Mouse (Mus musculus): ENCODE data around the gene Olfr1349.
"Not testable (repeated sequence)": the region's sequence is repeated elsewhere in the genome, so short reads cannot be mapped to it uniquely, and the experiment has no call there.

Olfr1349 gene

DNA sequence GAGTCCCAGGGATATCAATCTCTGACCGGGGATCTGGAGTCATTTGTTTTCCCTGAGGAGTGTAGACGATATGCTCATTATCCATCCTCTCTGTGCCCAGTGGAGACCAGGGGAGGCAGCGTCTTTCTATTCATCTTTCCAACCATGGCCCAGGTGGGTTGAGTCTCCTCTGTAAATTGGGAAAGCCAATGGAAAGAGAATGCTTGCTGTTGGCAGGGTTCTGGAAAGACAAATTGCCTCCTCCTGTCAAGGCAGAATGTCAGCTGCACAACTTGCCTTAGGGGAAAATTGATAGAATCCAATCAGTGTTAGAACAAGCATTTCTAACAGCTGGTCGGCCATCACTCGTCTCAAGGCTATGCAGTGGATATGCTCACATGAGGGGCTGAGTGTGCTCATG lies at the start of gene Olfr1349:
Gene Olfr1349, minus strand, starts transcription at position 101 of the 400 bp plus-strand sequence.
- no peak for DNase-seq

DNA sequence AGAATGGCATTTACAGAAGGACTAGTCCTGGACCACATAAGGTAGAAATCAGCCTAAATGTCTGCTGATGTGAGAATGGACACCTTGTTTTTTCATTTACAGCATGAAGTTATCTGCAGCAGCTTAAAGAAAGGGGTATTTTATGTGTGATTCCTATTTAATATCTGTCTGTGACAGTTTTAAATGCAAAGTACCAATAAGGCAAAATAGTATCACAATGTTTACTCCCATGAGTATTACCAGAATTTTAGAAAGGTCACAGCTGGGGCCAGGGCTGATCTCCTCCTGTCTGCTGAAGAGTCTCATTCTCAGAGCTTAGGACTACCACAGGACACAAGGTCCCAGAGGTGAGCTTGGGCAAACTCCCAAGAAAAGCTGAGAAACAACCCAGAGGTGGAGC lies 41.8 kb upstream of the Olfr1349 start, which contains the start of gene Olfr1350:
Gene Olfr1350, plus strand, starts transcription at position 301 of the 400 bp plus-strand sequence.
- no peak for DNase-seq

DNA sequence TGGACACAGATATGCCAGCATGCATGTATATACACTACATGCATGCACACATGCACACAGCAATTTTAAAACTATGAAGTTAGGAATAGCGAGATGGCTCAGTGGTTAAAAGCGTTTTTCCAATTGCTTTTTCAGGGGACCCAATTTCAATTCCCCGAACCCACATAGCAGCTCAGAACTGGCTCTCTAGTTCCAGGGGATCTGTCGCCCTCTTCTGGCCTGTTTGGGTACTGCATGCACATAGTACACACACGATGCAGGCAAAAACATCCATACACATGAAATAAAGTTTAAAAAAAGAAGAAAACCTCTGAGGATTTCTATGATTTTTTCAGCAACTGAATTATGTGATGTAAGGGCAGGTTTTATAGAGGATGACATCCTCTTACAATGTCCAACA lies 3.4 kb upstream of the Olfr1349 start:
- peak; percentile 25 for DNase-seq

DNA sequence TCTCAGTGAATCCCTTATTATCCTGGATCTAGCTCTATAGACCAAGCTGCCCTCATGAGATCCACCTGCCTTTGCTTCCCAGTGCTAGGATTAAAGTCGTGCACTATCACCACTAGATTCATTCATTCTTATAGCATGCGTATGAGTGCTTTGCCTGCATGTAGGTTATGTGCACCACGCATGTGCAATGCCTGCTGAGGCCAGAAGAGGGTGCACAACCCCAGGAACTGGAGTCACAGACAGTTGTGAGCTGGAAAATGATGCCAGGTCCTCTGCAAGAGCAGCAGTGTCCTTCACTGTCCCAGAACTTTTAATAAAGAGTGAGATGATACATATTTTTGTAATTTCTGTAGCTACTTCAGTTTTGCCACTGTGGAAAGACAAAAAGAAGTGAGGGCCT lies 2.3 kb upstream of the Olfr1349 start:
- no peak for DNase-seq

DNA sequence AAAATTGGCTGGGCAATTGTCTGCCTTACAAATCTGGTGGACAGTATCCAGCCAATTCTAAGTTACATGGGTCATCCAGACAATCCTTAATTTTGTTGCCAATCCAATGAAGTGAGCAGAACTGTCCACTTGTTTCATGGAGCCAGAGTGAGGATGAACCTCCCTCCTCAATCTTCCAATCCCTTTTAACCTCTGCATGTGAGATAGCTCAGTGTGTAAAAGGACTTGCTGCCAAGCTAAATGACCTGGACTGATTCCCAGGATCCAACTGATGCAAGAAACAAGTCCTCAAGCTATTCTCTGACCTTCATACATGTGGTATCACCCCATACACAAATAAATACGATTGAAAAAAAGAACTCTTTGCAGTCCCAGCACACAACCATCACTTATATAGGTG lies 1.1 kb downstream of the Olfr1349 start:
- DNase-seq: no peak

DNA sequence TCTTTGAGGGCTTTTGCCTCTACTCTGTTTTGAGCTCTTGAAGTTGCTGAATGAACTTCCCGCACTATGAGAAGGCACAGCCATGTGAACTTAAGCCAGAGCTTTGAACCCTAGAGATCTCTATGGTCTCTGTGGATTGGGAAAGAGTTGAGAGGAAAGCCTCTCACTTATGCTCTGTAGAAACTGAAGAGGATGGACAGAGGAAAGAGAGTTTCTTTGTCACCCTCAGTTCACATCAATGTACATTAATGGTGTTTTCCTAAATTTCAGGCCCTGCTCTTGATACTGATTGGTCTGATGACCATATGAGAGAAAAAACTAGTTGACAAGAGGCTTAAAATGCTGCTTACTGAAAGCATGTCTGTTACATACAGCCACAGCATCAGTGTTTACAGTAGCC lies 14.1 kb downstream of the Olfr1349 start, which contains the start of gene Olfr1348:
Gene Olfr1348, minus strand, starts transcription at position 101 of the 400 bp plus-strand sequence.
- DNase-seq: no peak

DNA sequence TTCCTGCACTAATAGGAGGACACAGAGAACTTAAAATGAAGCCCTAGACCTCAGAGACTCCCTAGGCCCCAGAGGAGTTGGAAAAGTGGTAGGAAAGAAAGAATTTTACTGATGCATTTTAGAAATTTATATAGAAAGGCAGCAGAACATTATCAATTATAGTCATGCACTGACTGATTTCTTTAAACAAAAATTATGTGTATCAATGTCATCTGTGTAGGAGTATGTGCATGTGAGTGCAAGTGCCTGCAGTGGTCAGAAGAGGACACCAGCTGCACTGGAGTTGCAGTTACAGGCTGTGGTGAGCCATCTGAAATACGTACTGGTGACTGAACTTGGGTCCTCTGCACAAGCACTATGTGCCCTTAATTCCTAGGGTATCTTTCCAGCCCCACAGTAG lies 23.1 kb downstream of the Olfr1349 start, which contains the start of gene Olfr1347:
Gene Olfr1347, minus strand, starts transcription at position 101 of the 400 bp plus-strand sequence.
- no peak for DNase-seq

DNA sequence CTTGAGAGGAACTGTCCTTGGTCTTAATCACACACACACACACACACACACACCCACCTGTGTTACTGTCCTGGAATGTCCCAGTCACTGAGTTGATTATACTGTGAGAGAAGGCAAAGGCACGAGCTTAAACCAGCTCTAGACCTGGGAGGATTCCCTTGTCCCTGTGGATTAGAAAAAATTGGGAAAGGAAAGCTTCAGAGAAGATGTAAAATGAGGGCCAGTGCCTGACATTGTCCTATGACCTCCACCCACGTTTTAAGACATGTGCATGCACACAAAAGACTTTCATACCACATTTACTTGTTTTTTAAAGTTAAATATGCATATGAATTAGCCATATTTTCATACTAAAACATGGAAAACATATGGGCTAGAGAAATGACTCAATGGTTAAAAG lies 35.9 kb downstream of the Olfr1349 start, which contains the start of gene Olfr5:
Gene Olfr5, minus strand, starts transcription at position 101 of the 400 bp plus-strand sequence.
- DNase-seq: no peak

DNA sequence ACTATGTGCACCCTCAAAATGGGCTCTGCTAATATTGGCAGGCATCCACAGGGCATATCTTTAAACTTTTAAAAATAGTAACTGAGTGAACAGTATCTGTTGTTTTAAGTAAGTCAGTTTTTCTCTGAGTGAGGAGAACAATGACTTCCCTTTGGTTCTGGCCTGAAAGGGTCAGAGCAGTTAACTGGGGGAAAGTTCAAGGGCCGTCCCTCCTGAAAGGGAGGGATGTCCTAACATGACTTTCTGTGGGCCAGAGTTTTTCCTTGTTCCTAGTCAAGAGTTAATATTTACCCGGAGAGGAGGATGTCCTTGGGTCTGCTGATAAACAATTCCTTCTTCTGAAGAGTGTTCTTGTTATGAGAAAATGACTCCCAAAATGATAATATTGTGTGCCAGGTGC lies 45.1 kb downstream of the Olfr1349 start:
- not testable (repeated sequence) for DNase-seq

DNA sequence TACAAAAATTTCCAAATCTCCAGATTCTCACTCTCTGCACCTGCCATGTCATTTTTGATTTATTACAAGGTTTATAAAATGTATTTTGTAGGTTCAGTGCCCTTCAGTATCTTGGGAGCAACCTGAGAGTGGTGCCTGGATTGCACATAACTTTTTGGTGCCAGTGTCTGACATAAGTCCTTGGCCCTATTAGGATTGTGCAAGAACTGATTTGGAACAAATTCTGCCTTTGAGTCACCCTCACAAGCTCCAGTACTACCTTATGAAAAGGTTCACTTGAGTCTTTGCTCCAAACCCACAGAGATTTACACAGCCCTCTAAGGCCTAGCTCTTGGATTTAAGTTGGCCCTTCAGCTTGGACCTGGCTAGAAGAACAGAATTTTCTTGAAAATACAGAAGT lies 55.8 kb downstream of the Olfr1349 start, which contains the start of gene Olfr1346:
Gene Olfr1346, plus strand, starts transcription at position 151 of the 400 bp plus-strand sequence.
- DNase-seq: no peak
